Mouse (Mus musculus) 3134 (cell line): ENCODE measurements around the gene Pigo.
A peak's percentile ranks its signal among the peaks of the same experiment; 100 is the strongest.
"Not testable (repeated sequence)": the region's sequence is repeated elsewhere in the genome, so short reads cannot be mapped to it uniquely, and the experiment has no call there.

Source experiments
- DNase-seq: peaks from one replicate; pipeline ENCODE4 v3.0.0-alpha.2; 2011; ENCODE audit warnings: low spot score; ENCODE audit not compliant: insufficient read length; ENCODE audit errors: extremely low read depth

The Pigo gene

DNA sequence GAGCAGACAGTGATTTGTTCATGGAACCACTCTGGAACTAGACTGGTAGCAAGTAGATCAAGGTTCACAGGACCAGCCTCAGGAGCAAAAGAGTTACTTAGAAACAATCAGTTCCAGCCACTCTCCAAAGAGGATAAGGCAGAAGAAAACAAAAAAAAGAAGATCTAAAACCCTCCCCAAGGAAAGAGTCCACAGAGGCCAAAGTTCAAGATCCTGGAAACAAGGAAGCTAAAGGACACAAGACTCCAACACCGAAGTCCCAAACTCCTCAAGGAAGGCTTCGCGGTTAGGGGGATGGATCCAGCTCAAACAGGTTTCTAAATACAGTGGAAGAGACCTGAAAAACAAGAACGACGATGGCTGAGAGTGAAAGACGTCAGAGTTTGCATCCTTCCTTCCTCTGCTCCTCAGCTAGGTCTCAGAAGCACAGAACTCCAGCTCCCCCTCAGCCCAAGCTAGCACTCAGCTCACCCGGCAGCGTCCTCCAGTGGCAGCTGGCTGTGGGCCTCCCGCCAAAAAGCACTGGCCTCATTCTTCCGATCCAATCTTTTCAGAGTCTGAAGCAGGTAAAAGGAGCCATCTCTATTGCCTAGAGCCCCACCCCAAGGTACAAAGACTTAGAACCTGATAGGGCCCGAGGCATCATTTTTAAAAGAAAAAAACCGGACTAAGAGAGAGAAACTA, 22.7 kb downstream of the Pigo start:
- DNase-seq = no peak

DNA sequence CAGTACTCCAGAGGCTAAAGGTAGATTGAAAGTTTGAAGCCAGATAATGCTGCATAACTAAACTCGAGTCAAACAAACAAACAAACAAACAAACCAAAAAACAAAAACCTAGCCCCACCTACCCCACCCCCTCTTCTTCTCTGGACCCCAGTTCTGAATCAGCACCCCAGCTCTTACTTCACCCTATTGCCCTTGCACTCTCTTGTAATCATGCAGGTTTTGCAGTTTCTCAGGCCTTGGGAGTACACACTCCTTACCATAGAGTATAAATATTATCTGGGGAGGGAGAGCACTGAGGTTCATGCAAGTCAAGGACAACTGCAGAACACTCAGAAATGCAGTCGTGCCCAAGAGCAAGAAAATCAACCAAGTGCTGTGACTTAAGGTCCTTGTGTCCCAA, 24.3 kb downstream of the Pigo start:
- no peak for DNase-seq

DNA sequence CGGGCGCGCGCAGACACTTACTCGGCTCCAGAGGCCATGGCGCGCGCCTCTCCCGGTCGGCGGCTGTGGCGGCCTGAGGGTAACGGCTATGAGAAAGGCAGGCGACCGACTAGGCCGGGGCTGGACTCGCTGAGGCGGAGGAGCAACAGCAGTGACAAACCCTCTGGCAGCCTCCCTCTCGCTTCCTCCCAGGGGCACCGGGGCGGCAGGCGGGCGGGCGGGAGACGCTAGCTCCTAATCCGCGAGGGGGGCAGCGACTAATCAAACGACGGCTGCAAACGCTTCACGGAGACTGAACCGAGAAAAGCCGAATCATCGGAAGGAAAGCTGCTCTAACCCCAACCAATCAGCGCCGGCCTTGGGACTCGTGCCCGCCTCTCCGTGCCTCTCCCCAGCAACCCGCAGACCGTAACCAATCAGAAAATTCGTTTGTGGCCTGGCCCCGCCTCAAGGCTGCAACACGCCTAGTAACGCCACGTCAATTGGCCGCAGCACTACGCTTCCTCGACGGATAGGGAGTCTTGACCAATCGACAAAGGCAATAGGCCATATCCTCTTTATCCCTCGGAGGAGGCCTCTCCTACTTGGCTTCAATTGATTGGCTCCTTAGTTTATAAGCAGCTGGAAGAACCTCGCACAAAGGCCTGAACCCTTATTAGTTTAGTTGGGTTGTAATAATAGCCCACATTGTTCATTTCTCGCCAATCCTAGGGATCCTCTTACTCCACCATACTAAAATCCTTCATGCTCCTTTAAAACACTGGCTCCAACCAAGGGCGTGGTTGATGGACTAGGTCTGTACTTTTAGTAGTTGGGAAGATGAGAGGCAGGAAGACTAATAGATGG, 25.3 kb downstream of the Pigo start, which contains the start of gene Vcp:
TSS of gene Vcp (minus strand) at position 367 of the 846 bp plus-strand sequence.
- peak; percentile 99 for DNase-seq

DNA sequence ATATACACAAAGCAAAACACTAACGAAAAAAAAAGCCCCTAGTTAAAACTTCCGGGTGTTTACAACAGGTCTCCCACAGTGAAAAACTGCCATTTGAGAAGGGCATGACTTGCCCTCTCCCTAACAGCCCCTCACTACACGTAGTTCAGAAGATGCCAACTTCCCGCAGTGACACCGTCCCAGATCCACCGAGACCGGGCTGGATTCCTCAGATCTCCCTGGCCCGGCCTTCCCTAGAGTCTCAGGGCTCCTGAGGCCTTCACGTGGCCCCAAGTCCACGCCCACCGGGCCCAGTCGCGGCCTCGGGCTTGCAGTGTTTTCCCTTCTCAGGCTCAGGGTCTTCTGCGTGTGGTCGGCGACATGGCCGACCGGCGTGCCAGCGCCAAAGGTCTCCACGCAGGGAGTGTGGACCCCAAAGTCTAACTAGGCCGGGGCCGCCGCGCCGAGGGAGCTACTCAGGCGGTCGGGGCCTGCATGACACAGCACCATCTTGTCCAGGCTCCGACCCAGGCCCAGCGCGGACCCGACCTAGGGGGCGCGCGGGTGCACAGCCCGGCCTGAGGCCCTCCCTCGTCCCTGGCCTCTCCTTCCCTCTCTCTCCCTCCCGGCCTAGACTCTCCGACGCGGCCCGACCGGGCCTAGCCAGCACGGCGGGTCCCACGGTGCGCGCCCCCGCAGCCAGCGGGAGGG, 26.0 kb downstream of the Pigo start:
- peak; percentile 93 for DNase-seq

DNA sequence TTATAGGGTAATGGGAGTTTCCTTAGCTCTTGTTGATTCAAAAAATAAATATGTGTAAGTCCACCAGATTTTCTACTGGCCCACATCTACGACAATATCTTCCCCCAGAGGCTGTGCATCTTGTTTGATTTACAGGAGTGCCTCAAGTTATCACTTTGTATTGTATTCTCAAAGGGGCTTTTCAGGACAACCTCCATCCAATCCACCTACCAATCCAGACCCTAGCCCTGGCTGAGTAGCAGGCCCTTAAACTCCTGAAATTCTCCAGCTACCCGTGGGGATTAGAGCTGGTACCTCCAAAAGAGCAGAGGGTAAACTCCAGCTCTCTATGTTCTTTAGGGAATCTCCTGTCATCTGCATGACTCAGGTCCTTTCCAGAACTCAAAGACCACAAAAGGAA, 27.6 kb downstream of the Pigo start:
- no peak for DNase-seq

DNA sequence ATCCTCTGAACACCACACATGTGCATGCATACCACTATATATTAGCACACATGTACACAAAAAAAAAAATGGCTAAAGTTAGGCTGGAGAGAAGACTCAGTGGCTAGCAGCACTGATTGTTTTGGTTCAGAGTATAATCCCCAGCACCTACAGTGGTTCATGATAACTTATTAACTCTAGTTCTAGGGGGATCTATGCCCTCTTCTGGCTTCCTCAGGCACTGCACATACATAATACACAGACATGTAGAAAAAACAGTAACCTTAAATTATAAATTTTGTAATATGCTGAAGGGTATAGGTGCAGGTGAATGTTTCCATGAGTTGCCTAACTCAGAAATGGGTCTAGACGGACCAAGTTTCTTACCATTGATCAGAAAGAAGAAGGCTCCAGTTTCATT, 37.3 kb downstream of the Pigo start:
- DNase-seq = no peak

DNA sequence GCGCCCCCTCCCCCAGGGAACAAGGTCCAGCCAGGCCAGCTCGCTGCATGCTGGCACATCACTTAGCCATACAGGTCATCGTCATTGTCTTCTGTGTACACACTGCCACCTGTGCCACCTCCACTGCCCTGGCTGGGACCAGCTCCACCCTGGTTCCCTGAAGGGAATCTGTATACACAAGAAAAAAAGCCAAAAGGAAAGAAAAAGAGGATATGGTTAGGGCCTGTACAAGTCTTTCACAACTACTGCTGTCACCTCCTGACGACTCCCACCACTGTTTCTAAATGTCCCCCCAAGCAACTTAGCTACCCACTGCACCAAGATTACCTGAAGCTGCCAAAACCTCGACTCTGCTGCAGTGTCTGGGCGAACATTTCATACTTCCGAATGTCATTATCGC, 45.2 kb downstream of the Pigo start:
- not testable (repeated sequence) for DNase-seq

DNA sequence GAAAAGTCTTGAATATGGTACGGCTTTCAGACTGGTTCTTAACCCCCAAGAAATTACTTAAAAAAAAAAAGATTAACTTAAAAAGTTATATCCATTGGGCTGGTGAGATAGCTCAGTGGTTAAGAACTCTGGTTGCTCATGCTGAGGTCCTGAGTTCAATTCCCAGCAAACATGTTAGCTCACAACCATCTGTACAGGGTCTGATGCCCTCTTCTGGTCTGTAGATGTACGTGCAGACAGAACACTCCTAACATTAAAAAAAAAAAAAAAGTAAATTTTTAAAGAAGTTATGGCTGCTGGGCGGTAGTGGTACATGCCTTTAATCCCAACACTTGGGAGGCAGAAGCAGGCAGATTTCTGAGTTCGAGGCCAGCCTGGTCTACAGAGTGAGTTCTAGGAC, 47.6 kb downstream of the Pigo start:
- no peak for DNase-seq

DNA sequence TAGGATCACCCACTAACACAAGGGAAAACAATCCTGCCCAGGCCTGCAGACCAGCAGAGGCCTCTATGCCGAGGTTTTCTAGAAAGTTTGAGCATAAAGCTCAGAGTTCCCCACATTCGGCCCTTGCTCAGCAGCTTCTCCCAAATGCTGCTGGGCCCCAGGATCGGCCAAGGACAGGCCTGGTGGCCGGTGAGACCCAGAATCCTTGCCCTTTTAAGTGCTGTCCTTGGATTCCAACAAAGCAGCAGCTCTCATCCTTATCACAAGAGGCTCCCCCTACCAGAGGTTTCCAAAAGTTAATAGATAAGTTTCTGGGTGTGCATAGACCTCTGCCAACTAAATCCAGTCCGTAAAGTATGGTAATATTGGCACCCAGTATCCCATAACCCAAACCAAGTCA, 51.8 kb downstream of the Pigo start:
- no peak for DNase-seq

DNA sequence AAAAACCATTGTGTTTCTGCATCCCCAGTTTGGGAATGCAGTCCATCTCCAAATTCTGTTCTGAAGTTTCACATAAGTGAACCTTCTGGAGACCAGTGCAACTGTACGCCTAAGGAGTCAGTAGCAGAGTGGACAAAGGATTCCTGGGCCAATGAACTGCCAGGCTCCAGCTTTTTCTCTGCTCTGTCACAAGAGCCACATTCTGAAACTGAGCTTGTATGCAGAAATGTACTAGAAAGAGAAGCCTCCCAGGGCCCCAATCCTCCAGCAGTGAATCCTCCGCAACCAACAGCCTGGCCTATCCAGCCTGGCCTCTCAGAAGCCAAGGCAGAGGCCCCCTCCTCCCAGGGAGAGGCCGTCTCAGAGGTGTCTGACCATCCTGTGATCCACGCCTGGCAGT, 52.7 kb downstream of the Pigo start:
- no peak for DNase-seq

DNA sequence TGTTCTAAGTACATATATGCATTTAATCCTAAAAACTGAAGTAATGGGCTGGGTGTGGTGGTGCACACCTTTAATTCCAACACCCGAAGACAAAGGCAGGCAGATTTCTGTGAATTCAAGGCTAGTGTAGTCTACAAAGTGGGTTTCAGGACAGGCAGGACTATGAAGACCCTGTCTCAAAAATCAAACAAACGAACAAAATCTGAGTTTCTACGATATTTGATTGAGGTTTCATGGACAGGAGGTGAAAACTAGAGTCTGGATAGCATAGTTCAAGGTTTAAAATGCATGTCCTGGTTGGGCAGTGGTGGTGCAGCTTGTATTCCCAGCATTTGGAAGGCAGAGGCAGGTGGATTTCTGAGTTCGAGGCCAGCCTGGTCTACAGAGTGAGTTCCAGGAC, 56.3 kb downstream of the Pigo start, which contains the start of gene 1700022I11Rik:
TSS of gene 1700022I11Rik (plus strand) at position 301 of the 400 bp plus-strand sequence.
- no peak for DNase-seq
